Mouse (Mus musculus) ES-Bruce4 (cell line): ENCODE results near the gene Xlr3a.
"Not testable (repeated sequence)": the region's sequence is repeated elsewhere in the genome, so short reads cannot be mapped to it uniquely, and the experiment has no call there.

Experiments used
- CTCF ChIP-seq: IDR thresholded peaks from one replicate; pipeline ENCODE4 v1.8.1; 2011; ENCODE audit warnings: low read depth, low read length
- EP300 ChIP-seq: IDR thresholded peaks from 2 replicates; pipeline ENCODE4 v1.6.1; 2011; ENCODE audit warnings: low read depth, low read length; ENCODE audit not compliant: insufficient read depth
- POLR2A ChIP-seq: IDR thresholded peaks from one replicate; pipeline ENCODE4 v1.8.1; 2011; ENCODE audit warnings: low read length; ENCODE audit not compliant: insufficient read depth

- not testable (repeated sequence) for TF ChIP-seq CTCF, EP300, POLR2A
These were observed 26.2 kb upstream of the Xlr3a start for GRCm38 (mm10) chrX:73122859-73123829.
